Mouse (Mus musculus): ENCODE results near the gene Cers1. TPM values are rescaled to one million over a fixed set of nuclear protein-coding genes. Genes with fewer than 3 reads are reported as not detected.

Gene Cers1
- polyA plus RNA-seq, 1 experiment: 0.61 TPM

DNA sequence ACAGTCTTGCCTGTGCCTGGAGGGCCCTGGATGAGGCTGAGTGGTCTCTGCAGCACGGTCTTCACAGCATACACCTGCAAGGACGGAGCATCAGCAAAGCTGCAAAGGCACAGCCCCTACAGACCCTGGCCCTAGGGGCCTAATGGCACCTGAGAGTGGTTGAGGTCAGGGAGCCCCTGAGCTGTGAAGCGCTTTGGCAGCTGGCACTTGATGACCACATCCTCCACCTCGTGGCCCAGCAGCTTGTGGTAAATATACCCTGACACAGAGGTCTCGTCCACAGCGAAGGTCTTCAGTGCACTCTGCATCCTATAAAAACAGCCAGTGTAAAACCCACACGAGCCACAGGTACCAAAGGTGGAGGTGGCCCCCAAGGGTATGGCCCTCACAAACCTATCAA lies 23.4 kb downstream of the Cers1 start:
- TF ChIP-seq POLR2A (IDR thresholded peaks at IDR 0.05; ENCODE audit: low read depth, low read length): no peak
- TF ChIP-seq CTCF (IDR thresholded peaks at IDR 0.05; ENCODE audit: extremely low read depth, insufficient read depth, insufficient read length, insufficient replicate concordance): no peak

GRCm38 (mm10) chr8:70340659-70341058 lies 25.1 kb downstream of the Cers1 start:
- Histone ChIP-seq H3K27ac (ENCODE audit: insufficient read depth, low read length) (no peak overlapping the region), H3K4me1 (ENCODE audit: control insufficient read depth, insufficient read depth, insufficient read length) (no peaks in the 10 kb centered on the region; the same call in 1 of the 2 replicates), H3K27me3 (ENCODE audit: control insufficient read depth, insufficient read depth, low read length) (no peaks in the 10 kb centered on the region), H3K4me3 (ENCODE audit: extremely low read depth, insufficient read depth, insufficient read length) (no peak overlapping the region), H3K36me3 (ENCODE audit: control insufficient read depth, insufficient read depth, low read length) (peaks cover 55% of the 10 kb centered on the region)
- no peak for DNase-seq (ENCODE audit: low read depth in 1 of 2, low spot score in 2 of 2)
- no peak for TF ChIP-seq POLR2A (IDR thresholded peaks at IDR 0.05; ENCODE audit: low read depth, low read length)
- TF ChIP-seq CTCF (IDR thresholded peaks at IDR 0.05; ENCODE audit: extremely low read depth, insufficient read depth, insufficient read length, insufficient replicate concordance): no peak
- 92% methylated on average over 7 of the region's 7 CpGs for WGBS

More for the DNA sequence above, 23.4 kb downstream of the Cers1 start:
- DNase-seq (ENCODE audit: low read depth in 1 of 2, low spot score in 2 of 2): no peak
- H3K27me3 ChIP-seq (ENCODE audit: control insufficient read depth, insufficient read depth, low read length): no peaks in the 10 kb centered on the region
- no peak overlapping the region for H3K4me3 ChIP-seq (ENCODE audit: extremely low read depth, insufficient read depth, insufficient read length)
- 79% methylated on average over 7 of the region's 7 CpGs for WGBS
- H3K36me3 ChIP-seq (ENCODE audit: control insufficient read depth, insufficient read depth, low read length): peaks cover 71% of the 10 kb centered on the region
- no peak overlapping the region for H3K27ac ChIP-seq (ENCODE audit: insufficient read depth, low read length)
- H3K4me1 ChIP-seq (ENCODE audit: control insufficient read depth, insufficient read depth, insufficient read length): no peaks in the 10 kb centered on the region; the same call in 1 of the 2 replicates

GRCm38 (mm10) chr8:70342007-70342406 lies 26.4 kb downstream of the Cers1 start:
- H3K4me1 ChIP-seq (ENCODE audit: control insufficient read depth, insufficient read depth, insufficient read length): no peaks in the 10 kb centered on the region; the same call in 1 of the 2 replicates
- 52% methylated on average over 14 of the region's 14 CpGs for WGBS
- H3K36me3 ChIP-seq (ENCODE audit: control insufficient read depth, insufficient read depth, low read length): peaks cover 47% of the 10 kb centered on the region
- no peak overlapping the region for H3K4me3 ChIP-seq (ENCODE audit: extremely low read depth, insufficient read depth, insufficient read length)
- no peak for DNase-seq (ENCODE audit: low read depth in 1 of 2, low spot score in 2 of 2)
- TF ChIP-seq CTCF (IDR thresholded peaks at IDR 0.05; ENCODE audit: extremely low read depth, insufficient read depth, insufficient read length, insufficient replicate concordance): no peak
- no peak for TF ChIP-seq POLR2A (IDR thresholded peaks at IDR 0.05; ENCODE audit: low read depth, low read length)
- no peak overlapping the region for H3K27ac ChIP-seq (ENCODE audit: insufficient read depth, low read length)
- no peaks in the 10 kb centered on the region for H3K27me3 ChIP-seq (ENCODE audit: control insufficient read depth, insufficient read depth, low read length)

DNA sequence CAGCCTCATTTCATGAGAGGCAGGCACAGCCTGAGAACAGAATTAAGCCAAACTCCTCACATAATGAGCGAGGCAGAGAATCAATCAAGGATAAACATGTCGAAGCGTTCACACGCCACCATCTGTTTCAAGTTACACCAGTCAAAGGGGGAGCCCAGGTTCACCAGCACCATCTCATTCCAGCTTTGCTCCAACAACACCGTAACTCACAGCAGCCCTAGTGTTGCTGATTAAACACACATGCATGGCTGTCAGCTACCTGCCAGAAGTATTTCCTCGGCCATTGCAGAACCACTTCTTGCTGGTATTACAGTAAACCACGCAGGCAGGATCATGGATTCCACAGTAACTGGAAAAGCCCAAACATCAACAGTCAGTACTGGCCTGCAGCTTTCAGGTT lies 27.5 kb downstream of the Cers1 start:
- Histone ChIP-seq H3K36me3 (ENCODE audit: control insufficient read depth, insufficient read depth, low read length) (peaks cover 36% of the 10 kb centered on the region), H3K4me3 (ENCODE audit: extremely low read depth, insufficient read depth, insufficient read length) (no peak overlapping the region), H3K27me3 (ENCODE audit: control insufficient read depth, insufficient read depth, low read length) (no peaks in the 10 kb centered on the region), H3K27ac (ENCODE audit: insufficient read depth, low read length) (no peak overlapping the region), H3K4me1 (ENCODE audit: control insufficient read depth, insufficient read depth, insufficient read length) (no peaks in the 10 kb centered on the region; the same call in 1 of the 2 replicates)
- 95% methylated on average over 7 of the region's 7 CpGs for WGBS
- no peak for TF ChIP-seq POLR2A (IDR thresholded peaks at IDR 0.05; ENCODE audit: low read depth, low read length)
- no peak for TF ChIP-seq CTCF (IDR thresholded peaks at IDR 0.05; ENCODE audit: extremely low read depth, insufficient read depth, insufficient read length, insufficient replicate concordance)
- DNase-seq (ENCODE audit: low read depth in 1 of 2, low spot score in 2 of 2): no peak

- Histone ChIP-seq H3K4me3 (ENCODE audit: extremely low read depth, insufficient read depth, insufficient read length) (no peak overlapping the region), H3K4me1 (ENCODE audit: control insufficient read depth, insufficient read depth, insufficient read length) (peaks cover 1% of the 10 kb centered on the region; the same call in 1 of the 2 replicates), H3K27me3 (ENCODE audit: control insufficient read depth, insufficient read depth, low read length) (no peaks in the 10 kb centered on the region), H3K27ac (ENCODE audit: insufficient read depth, low read length) (no peak overlapping the region), H3K36me3 (ENCODE audit: control insufficient read depth, insufficient read depth, low read length) (peaks cover 30% of the 10 kb centered on the region)
- TF ChIP-seq CTCF (IDR thresholded peaks at IDR 0.05; ENCODE audit: extremely low read depth, insufficient read depth, insufficient read length, insufficient replicate concordance) (peak; percentile 21; the same call in 1 of the 2 replicates), POLR2A (IDR thresholded peaks at IDR 0.05; ENCODE audit: low read depth, low read length) (no peak)
- WGBS: 86% methylated on average over 6 of the region's 6 CpGs
- no peak for DNase-seq (ENCODE audit: low read depth in 1 of 2, low spot score in 2 of 2)
Measured at GRCm38 (mm10) chr8:70343696-70344095, 28.1 kb downstream of the Cers1 start.

DNA sequence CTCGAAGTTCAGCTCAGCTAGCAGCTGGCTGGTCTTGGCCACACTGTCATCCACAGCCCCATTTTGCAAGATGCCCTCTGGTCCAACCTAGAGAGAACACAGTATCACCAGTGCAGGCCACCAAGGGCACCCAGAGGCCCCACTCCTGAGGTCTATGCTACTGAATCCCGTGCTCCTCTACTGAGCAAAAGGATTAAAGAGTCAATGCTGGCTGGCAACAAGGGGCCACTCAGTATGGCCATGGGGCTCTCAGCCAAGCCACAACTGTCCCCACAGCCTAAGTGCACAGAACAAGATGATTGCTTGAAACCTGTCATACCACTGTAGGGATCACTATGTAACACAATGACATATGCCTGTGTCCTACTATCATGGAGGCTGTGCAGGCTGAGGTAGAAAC lies 28.7 kb downstream of the Cers1 start:
- no peak for DNase-seq (ENCODE audit: low read depth in 1 of 2, low spot score in 2 of 2)
- peaks cover 24% of the 10 kb centered on the region for H3K36me3 ChIP-seq (ENCODE audit: control insufficient read depth, insufficient read depth, low read length)
- no peak overlapping the region for H3K27ac ChIP-seq (ENCODE audit: insufficient read depth, low read length)
- 79% methylated on average over 2 of the region's 2 CpGs for WGBS
- no peaks in the 10 kb centered on the region for H3K27me3 ChIP-seq (ENCODE audit: control insufficient read depth, insufficient read depth, low read length)
- H3K4me3 ChIP-seq (ENCODE audit: extremely low read depth, insufficient read depth, insufficient read length): no peak overlapping the region
- TF ChIP-seq POLR2A (IDR thresholded peaks at IDR 0.05; ENCODE audit: low read depth, low read length): no peak
- H3K4me1 ChIP-seq (ENCODE audit: control insufficient read depth, insufficient read depth, insufficient read length): peaks cover 7% of the 10 kb centered on the region; the same call in 1 of the 2 replicates

GRCm38 (mm10) chr8:70347443-70347842 lies 31.9 kb downstream of the Cers1 start:
- TF ChIP-seq POLR2A (IDR thresholded peaks at IDR 0.05; ENCODE audit: low read depth, low read length) (no peak), CTCF (IDR thresholded peaks at IDR 0.05; ENCODE audit: extremely low read depth, insufficient read depth, insufficient read length, insufficient replicate concordance) (no peak)
- H3K36me3 ChIP-seq (ENCODE audit: control insufficient read depth, insufficient read depth, low read length): peaks cover 2% of the 10 kb centered on the region
- H3K4me1 ChIP-seq (ENCODE audit: control insufficient read depth, insufficient read depth, insufficient read length): peaks cover 22% of the 10 kb centered on the region; the same call in 1 of the 2 replicates

More at GRCm38 (mm10) chr8:70347443-70347842, 31.9 kb downstream of the Cers1 start:
- Histone ChIP-seq H3K4me3 (ENCODE audit: extremely low read depth, insufficient read depth, insufficient read length) (no peak overlapping the region), H3K27ac (ENCODE audit: insufficient read depth, low read length) (no peak overlapping the region), H3K27me3 (ENCODE audit: control insufficient read depth, insufficient read depth, low read length) (no peaks in the 10 kb centered on the region)
- no peak for DNase-seq (ENCODE audit: low read depth in 1 of 2, low spot score in 2 of 2)
- 79% methylated on average over 4 of the region's 4 CpGs for WGBS

All from spleen, adult 2 months (tissue).